Mouse (Mus musculus) embryo, embryonic 10.5 days (tissue): Measurements from ENCODE around the gene Sept9.

Experiments
- DNase-seq: peaks from one replicate; pipeline ENCODE4 v3.0.0-alpha.2; 2015; ENCODE audit warnings: low spot score

Gene Sept9

DNA sequence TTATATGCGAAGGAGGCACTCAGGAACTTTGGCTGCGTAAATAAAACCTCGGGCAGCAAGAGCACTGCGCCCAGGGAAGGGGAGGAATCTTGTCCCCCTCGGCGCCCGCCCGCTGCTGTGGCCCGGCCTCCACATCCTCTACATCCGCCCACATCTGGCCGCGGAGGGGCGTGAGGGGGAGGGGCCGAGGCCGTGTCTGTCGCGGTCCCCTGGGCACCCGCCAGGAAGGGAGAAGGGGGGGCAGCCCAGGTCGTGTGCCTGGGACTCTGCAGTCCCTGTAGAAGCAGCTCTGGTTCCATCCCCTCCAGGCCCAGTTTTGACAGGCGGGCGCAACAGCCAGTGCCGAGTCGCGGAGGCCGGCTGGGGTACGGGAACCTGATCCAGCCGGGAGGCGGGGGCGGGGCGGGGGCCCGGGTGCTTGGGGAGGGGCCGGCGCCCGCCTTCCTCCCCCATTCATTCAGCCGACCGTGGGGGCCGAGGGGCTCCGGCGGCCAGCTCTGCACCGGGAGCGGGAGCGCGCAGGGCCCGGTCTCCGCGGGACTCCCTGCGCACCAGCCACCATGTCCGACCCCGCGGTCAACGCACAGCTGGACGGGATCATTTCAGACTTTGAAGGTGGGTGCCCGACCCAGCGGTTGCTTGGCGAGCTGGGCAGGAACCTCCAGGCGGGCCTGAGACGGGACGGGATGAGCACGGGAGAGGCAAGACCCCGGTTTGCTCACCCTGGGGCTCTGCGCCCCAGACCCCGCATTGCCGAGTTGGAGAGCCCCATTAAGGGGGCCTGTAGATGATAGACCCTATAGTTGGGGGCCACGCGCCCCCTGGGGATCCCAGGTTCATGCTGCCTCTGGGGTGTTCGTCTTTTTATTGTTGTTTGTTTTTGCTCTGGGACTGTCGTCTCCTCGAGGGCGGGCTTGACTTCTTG lies 66.8 kb downstream of the Sept9 start:
- peak; percentile 90 for DNase-seq

DNA sequence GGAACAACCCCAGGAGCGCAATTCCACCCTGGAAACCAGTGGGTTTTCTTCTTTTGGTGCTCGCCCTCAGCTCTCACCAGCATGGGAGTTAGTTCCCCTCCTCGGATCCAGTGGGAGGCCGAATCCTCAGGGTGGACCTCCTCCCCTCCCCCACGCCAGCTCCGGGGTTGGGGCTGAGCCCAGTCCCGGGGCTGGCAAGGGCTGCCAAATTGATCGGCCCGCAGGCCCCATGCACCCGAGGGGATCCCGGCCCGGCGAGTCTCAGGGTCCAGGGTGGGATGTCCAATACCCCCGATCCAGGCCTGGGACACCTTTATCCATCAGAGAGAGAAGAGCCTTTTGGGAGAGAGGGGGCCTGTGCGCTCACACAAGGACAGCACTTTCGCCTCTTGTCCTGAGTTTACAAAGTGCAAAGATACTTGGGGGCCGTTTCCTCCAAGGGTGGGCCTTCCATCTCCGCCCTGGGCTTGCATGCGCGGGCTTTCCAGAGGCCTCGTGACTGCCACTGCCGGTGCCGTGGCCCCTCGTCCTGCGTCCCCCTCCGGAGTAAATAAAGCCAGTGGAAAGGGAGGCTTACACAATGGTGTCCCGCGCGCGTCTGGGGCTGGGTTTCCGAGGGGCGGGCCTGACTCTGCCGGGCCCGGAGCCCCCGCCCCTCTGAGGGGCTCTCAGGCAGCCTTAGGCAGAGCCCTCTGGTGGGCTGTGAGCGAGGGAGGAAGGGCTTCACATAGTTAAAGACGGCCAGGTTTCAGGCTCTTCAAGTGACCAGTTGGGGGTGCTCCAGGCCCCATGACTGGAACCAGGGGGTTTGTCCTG lies 67.7 kb downstream of the Sept9 start:
- peak; percentile 94 for DNase-seq

DNA sequence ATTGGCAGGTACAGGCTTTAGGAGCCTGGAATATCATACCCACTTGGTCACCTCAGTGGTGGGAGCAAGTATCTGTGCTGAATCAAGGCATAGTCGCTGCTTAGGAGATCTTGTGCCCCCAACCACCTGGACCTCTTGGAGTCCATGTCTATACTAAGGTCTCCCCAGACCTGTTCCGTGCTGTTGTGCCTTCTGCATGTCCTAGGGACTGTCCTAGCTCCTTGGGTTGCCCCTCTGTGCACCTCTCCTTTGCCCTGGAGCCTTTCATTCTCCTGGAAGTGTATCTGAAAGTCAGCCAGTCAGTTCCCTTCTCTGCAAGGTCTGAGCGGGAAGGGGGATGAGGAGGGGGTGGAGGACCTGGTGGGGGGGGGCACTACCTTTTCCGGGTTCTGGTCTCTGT lies 68.4 kb downstream of the Sept9 start:
- DNase-seq: no peak

- DNase-seq: no peak
Observed at GRCm38 (mm10) chr11:117268304-117268956, 69.0 kb downstream of the Sept9 start.

DNA sequence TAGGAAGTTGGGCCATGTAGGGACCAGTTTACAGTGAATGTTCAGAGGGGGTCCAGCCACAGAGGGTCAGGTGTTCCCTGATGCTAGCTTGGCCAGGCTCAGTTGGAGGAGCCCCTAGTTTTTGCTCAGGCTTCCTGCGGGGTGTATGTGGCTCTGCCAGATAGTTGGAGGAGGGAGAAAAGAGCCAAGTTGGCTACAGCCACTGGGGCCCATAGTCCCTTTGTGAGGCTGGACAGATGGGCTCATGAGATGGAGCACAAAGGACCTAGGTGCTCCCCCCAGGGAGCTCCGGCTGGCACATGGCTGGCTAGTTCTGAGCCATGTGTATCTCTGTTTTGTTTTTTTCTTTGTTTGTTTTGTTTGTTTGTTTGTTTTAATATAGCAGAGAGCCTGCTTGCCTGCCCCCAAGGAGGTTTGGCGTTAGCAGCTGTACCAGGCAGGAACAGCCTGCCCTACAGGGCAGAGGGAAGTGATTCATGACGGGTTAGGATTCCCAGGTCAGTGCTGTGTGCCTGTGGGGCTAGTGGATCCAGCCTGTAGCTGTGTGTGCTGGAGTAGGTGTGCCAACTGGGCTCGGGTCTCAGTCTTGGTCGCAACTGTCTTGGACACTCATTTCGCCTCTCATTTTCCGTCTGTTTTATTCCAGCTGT lies 69.7 kb downstream of the Sept9 start:
- DNase-seq: no peak

GRCm38 (mm10) chr11:117269946-117270345 lies 70.5 kb downstream of the Sept9 start:
- DNase-seq: no peak

DNA sequence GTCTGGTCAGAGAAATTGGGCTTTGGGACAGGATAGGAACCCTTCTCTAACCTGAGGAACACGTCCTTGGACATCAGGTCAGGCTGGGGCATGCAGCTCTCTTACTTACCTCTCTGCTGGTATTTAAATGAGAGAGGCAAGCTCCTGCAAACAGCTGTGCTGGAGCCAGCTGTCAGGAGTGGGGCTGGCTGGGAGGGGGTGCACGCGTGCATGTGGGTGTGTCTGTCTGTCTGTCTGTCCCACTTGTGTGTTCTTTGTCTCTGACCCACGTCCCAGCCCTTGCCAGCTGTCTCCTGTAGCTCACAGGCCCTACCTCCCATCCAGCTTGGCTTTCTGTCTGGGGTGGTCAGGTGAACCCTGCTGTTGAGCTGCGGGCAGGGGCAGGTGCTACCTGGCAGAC lies 75.5 kb downstream of the Sept9 start:
- no peak for DNase-seq

DNA sequence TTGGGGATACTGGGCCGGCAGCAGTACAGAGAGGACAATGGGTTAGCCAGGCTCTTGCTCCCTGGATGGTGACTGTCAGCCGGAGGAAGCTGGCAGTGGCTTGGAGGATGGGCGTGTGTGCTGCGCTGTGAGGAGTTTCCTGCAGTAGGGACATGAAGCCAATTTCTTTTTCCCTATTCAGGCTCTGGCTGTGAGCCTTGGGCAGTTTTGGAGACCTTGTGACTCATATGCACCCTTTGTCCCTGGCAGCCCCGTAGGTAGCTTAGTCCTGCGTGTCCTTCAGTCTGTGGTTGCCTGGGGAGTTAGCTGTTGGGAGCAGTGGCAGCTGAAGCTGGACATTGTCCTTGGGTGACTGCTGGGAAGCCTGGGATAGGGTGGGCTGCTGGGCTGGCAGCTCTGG lies 76.5 kb downstream of the Sept9 start:
- no peak for DNase-seq

- DNase-seq: no peak
Observed at GRCm38 (mm10) chr11:117276946-117277345, 77.5 kb downstream of the Sept9 start.

GRCm38 (mm10) chr11:117278113-117278512 lies 78.7 kb downstream of the Sept9 start:
- peak; percentile 65 for DNase-seq

- peak; percentile 56 for DNase-seq
Observed at GRCm38 (mm10) chr11:117278514-117278913, 79.1 kb downstream of the Sept9 start.

DNA sequence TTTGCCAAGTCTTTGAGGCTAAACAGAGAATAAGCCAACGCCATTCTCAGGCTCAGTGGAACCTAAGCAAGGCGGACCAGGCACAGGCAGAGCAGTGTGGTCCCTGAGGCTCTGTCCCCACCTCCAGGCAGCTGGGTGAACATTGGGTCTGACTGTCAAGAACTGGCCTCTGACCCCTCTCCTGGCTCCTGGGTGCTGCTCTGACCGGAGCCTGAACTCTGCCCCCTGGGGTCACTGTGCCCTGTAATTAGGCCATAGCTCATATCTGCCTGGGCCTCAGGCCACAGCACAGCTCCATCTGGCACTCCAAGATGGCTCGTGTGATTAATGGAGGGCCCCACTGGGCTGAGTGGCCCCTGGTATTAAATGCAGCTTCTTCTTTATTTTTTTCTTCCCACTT lies 80.5 kb downstream of the Sept9 start:
- peak; percentile 74 for DNase-seq

- no peak for DNase-seq
Observed at GRCm38 (mm10) chr11:117283048-117283888, 83.8 kb downstream of the Sept9 start.

DNA sequence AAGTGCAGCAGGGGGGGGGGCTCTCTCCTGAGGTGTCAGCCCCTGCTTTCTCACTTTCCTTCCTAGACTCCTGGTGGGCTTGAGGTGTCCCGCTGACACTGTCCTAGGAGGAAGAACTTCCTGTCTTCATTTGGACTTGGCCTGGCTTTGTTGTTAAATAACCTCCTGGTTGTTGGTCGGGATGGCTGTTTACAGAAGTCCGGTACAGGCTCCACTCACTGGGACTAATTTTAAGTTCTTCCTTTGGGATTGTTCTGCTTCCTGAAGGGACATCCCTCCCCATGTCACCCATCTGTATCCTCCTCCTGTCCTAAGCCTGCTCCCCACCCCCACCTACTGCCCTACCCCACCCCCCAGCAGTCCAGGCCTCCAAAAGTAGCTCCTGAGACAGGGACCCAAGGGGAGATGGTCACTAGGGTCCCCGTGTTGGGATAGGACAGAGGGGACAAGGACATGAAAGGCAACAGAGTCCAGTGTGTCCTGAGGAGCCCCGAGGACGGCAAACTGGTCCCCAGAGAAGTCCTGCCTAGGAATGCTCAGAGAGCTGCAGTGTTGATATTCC lies 84.5 kb downstream of the Sept9 start:
- no peak for DNase-seq

- DNase-seq: peak; percentile 66
Observed at GRCm38 (mm10) chr11:117284721-117285605, 85.5 kb downstream of the Sept9 start.

DNA sequence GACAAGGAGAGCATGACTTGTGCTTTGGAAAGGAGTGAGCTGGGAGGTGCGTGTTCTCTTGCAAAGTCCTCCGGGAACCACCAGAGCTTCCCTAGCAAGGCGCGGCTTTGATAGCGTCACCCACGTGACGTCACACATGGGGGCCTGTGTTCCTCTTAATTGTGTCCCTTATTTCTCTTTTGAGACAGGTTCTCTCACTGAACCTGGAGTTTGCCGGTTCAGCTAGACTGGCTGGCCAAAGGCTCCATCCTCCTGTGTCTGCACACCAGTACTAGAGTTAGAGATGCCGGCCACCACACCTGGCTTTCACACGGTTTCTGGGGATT lies 86.1 kb downstream of the Sept9 start:
- no peak for DNase-seq

DNA sequence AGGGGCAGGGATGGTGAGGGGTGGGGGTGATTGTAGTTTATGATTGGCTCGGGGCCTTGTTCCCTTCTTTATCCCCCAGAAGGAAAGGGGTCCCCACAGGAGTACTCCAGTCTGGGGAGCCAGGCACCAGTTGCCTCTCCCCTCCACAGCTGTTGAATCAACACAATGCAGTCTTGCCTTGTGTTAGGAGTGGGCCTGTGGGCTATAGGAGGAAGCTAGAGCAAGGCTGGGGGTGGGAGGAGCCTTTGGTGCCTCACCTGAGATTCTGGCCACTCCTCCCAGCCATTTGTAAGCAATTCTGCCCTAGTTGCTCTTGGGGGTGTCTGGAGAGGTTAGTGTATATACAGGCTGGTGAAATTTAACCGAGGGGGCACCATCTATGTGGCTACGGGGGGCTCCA lies 88.3 kb downstream of the Sept9 start:
- no peak for DNase-seq

- no peak for DNase-seq
Observed at GRCm38 (mm10) chr11:117288765-117289164, 89.3 kb downstream of the Sept9 start.

DNA sequence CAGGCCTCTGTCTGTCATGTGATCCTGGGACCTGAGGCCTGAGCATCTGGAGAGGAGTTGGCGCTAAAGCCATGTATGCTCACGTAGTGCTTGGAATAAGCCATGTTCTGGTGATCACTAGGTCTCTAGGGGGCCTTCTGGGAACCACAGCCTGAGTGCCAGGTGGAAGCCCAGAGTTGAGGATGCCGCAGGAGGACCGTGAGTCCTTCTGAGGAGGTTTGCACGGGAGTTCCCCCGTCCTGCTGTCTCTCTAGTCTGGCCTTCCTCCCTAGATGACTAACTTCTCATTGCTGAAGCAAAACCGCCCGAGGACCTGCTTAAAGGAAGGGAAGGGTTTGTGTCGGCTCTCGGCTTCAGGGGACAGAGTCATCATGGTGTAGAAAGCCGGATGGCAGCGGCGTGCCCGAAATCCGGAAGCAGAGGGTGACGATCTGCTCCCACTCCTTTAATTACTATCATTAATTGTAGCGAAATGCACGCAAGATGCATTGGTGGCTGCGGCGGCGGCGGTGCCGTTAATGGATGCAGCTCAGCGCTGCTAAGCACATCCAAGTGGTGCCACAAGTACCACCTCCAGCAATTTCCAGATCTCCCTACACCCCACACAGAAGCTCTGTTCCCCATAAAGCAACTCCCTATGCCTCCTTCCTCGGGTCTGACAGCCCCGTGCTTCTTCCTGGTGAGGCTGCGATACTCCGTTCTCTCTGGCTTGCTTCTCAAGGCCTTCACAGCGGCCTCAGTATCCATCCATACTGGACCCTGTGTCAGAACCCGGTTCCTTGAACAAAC lies 92.0 kb downstream of the Sept9 start:
- DNase-seq: no peak
